Mouse (Mus musculus) intestine, embryonic 16.5 days (tissue): ENCODE results near the gene Eefsec. TPM values are rescaled to one million over a fixed set of nuclear protein-coding genes. Genes with fewer than 3 reads are reported as not detected.

Experiments
- ATAC-seq: fragments of 200-750 bp; cut with Nextera tagmentation; 2 replicates; pipeline ENCODE4 v1.8.0; 2017; ENCODE audit warnings: moderate TSS enrichment, moderate library complexity
- H3K27ac ChIP-seq: fragments of 300-500 bp; sonication (generic); 2 replicates; pipeline ENCODE4 v1.5.1; 2014; ENCODE audit warnings: mild to moderate bottlenecking, low read length
- H3K27me3 ChIP-seq: fragments of 300-500 bp; sonication (generic); replicated peaks from 2 replicates; pipeline ENCODE4 v1.6.1; 2014; ENCODE audit warnings: low read length, control low read depth, mixed read lengths; ENCODE audit not compliant: control insufficient read depth, insufficient read depth
- H3K36me3 ChIP-seq: fragments of 300-500 bp; sonication (generic); 2 replicates; pipeline ENCODE4 v1.6.1; 2014; ENCODE audit warnings: low read length, control low read depth; ENCODE audit not compliant: control insufficient read depth, insufficient read depth
- H3K4me1 ChIP-seq: fragments of 300-500 bp; sonication (generic); 2 replicates; pipeline ENCODE4 v1.6.1; 2014; ENCODE audit warnings: low read length, control low read depth, mixed read lengths; ENCODE audit not compliant: control insufficient read depth, insufficient read depth
- H3K4me2 ChIP-seq: fragments of 300-500 bp; sonication (generic); 2 replicates; pipeline ENCODE4 v1.6.1; 2014; ENCODE audit warnings: low read depth, low read length, control low read depth
- H3K4me3 ChIP-seq: fragments of 300-500 bp; sonication (generic); 2 replicates; pipeline ENCODE4 v1.5.1; 2014; ENCODE audit warnings: mild to moderate bottlenecking, low read length
- H3K9ac ChIP-seq: fragments of 300-500 bp; sonication (generic); 2 replicates; pipeline ENCODE4 v1.6.1; 2014; ENCODE audit warnings: low read depth, low read length
- H3K9me3 ChIP-seq: fragments of 300-500 bp; sonication (generic); 2 replicates; pipeline ENCODE4 v1.6.1; 2016; ENCODE audit warnings: low read length, control low read depth; ENCODE audit not compliant: control insufficient read depth
- WGBS: fragments of 180-500 bp; shearing (Covaris S2); extraction: QIAGEN DNeasy Blood & Tissue Kit; methylation state at CpG from one replicate; pipeline ENCODE4 v1.1.7; 2014; 5-methylcytosine and 5-hydroxymethylcytosine counted together
- polyA plus RNA-seq: library from polyadenylated mRNA; unstranded; fragments of >200 nt; fragmentation: Nextera tagmentation; extraction: Ambion mirVana; gene quantifications from 2 replicates; pipeline ENCODE4 v1.2.1, GENCODE M21; 2015

The Eefsec gene
- polyA plus RNA-seq, 1 experiment from 2014 or later: 34.4 TPM

DNA sequence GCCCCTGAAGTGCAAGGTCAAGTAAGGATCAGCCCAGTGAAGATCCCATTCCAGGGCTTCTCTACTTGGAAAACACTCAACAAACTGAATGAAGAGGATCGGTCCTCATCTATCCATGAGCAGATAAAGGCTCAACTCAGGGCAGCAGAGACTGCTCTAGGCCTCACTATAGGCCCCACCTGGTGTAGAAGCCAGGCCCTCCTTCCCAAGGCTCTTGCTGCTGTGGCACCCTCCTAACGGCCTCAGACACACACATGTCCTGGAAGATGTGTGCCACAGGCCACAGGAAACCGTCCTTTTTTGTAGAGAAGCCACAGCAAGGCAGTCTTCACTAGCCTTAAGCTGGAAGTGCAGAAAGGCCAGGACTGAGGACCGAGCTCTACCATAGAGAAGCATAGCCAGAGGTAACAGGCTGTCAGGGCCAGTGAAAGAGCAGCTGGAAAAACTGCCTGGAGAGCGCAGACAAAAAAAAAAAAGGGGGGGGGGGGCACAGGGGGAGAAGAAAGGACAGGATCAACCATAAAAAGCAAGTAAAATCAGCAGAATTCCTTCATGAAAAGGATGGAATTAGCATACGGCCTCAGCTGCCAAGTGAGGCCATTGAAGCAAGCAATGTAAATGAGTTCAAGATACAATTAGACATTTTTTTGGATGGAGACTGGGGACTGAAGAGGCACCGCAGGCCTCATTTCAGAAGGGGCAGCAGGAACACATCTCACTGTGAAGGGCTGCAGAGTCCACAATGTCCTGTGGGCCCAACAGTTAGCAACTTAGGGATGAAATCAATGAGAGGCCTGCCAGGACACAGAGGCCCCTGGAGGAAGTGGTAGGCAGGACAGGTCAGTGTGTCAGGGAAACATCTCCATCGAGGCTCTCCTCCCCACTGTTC lies 58.3 kb downstream of the Eefsec start:
- H3K27ac ChIP-seq: peak overlapping the region; percentile 81
- H3K27me3 ChIP-seq: no peaks in the 10 kb centered on the region
- no peak overlapping the region for H3K4me2 ChIP-seq
- no peak overlapping the region for H3K4me3 ChIP-seq
- H3K4me1 ChIP-seq: peaks cover 14% of the 10 kb centered on the region
- H3K9ac ChIP-seq: no peak overlapping the region
- peak; percentile 22; the same call in 1 of the 2 replicates for ATAC-seq
- no peaks in the 10 kb centered on the region for H3K9me3 ChIP-seq
- 64% methylated on average over 8 of the region's 8 CpGs for WGBS
- no peaks in the 10 kb centered on the region for H3K36me3 ChIP-seq

DNA sequence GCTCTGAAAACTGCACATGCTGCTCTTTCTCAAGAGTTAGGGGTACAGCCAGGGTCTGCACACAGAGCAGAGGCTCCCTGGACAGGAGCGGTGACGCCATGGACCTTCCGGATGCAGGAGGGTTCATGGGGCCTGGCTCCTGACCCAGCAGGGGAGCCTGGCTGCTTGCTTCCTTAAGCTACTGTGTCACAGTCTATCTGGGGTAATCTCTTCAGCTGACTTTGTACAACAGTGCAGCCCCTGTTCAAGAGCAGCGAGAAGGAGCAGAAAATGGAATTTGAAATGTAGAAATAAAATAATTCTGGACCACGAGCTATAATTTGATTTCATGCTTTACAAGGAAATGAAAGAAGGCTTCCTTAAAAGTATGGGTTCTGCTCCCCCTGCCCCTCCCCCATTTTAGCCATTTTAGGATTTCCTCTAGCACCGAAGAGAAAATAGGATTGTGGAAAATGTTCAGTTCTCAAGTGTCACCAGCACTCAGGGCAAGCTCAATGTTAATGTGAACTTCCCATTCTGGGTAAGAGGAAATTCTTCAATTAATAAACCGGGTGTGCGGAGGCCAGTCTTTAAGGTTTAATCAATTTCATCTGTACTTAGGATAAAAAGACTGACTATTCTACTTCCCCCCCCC lies 61.8 kb downstream of the Eefsec start:
- H3K4me2 ChIP-seq: 0 out of 2 replicates have a peak overlapping the region, but pooled peaks have one; percentile 14
- peak overlapping the region; percentile 63 for H3K27ac ChIP-seq
- ATAC-seq: peak; percentile 26
- H3K36me3 ChIP-seq: no peaks in the 10 kb centered on the region
- 59% methylated on average over 8 of the region's 8 CpGs for WGBS
- H3K4me1 ChIP-seq: peaks cover 14% of the 10 kb centered on the region
- no peak overlapping the region for H3K4me3 ChIP-seq
- no peak overlapping the region for H3K9ac ChIP-seq
- no peaks in the 10 kb centered on the region for H3K9me3 ChIP-seq
- no peaks in the 10 kb centered on the region for H3K27me3 ChIP-seq

- no peaks in the 10 kb centered on the region for H3K36me3 ChIP-seq
- H3K4me1 ChIP-seq: peaks cover 12% of the 10 kb centered on the region
- H3K4me2 ChIP-seq: no peak overlapping the region
- H3K4me3 ChIP-seq: no peak overlapping the region
- H3K9ac ChIP-seq: no peak overlapping the region
- peak overlapping the region; percentile 63 for H3K27ac ChIP-seq
- no peaks in the 10 kb centered on the region for H3K27me3 ChIP-seq
- H3K9me3 ChIP-seq: no peaks in the 10 kb centered on the region
- ATAC-seq: peak; percentile 82
These were observed 62.6 kb downstream of the Eefsec start for GRCm38 (mm10) chr6:88383734-88384133.

GRCm38 (mm10) chr6:88379756-88380155 lies 66.6 kb downstream of the Eefsec start:
- WGBS: 55% methylated on average over 3 of the region's 3 CpGs
- Histone ChIP-seq H3K4me1 (peaks cover 9% of the 10 kb centered on the region), H3K4me3 (no peak overlapping the region), H3K9me3 (no peaks in the 10 kb centered on the region), H3K27me3 (no peaks in the 10 kb centered on the region), H3K9ac (no peak overlapping the region), H3K27ac (no peak overlapping the region), H3K36me3 (no peaks in the 10 kb centered on the region), H3K4me2 (no peak overlapping the region)
- no peak for ATAC-seq

GRCm38 (mm10) chr6:88378829-88379228 lies 67.5 kb downstream of the Eefsec start:
- Histone ChIP-seq H3K4me1 (peaks cover 4% of the 10 kb centered on the region), H3K4me3 (no peak overlapping the region), H3K36me3 (no peaks in the 10 kb centered on the region), H3K4me2 (no peak overlapping the region), H3K27ac (no peak overlapping the region), H3K9ac (no peak overlapping the region), H3K27me3 (no peaks in the 10 kb centered on the region), H3K9me3 (no peaks in the 10 kb centered on the region)
- WGBS: 79% methylated on average over 1 of the region's 1 CpGs
- no peak for ATAC-seq

- WGBS: 60% methylated on average over 7 of the region's 7 CpGs
- H3K27me3 ChIP-seq: no peaks in the 10 kb centered on the region
- no peak overlapping the region for H3K4me2 ChIP-seq
- H3K9me3 ChIP-seq: no peaks in the 10 kb centered on the region
- ATAC-seq: no peak
- H3K27ac ChIP-seq: no peak overlapping the region
- no peak overlapping the region for H3K4me3 ChIP-seq
- no peaks in the 10 kb centered on the region for H3K36me3 ChIP-seq
- H3K4me1 ChIP-seq: peaks cover 10% of the 10 kb centered on the region
- no peak overlapping the region for H3K9ac ChIP-seq
These were observed 72.1 kb downstream of the Eefsec start for GRCm38 (mm10) chr6:88374247-88374646.

DNA sequence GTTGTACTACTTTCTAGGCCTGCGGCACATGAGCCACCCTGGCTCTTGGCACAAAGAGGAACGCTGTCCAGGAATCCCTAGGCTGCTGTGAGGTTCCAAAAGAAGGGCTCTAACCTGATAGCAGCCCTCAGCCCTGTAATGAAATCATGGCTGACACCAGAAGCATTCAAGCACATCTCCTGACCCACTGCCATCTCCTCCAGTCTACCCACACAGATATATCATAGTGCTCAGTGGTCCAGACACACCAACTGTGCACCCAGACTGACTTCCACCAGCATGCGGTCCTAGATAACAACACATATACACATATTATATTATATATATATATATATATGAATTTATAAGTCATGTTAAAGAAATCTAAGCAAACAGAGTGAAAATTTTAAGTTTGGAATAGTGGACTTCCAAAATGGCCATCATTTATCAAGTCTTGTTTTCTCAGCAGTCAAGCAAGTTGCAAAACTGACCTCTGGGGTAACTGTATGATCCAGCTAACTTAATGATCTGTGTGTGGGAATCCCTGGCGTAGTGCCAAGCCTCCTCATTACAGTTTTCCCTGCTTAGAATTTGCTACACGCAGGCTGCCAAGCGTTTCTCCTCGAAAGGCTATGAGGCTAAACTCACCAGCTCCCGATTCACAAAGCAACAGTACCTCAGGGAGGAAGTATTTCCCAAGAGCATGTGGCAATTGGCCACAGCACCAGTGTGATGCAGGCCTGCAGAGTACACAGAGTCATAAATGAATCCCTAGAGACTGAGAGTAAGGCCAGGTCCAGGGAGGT lies 76.3 kb downstream of the Eefsec start:
- no peak overlapping the region for H3K27ac ChIP-seq

GRCm38 (mm10) chr6:88363475-88364012 lies 82.8 kb downstream of the Eefsec start:
- ATAC-seq: peak; percentile 81
- no peaks in the 10 kb centered on the region for H3K27me3 ChIP-seq
- no peaks in the 10 kb centered on the region for H3K36me3 ChIP-seq
- H3K9ac ChIP-seq: no peak overlapping the region
- H3K27ac ChIP-seq: no peak overlapping the region
- H3K9me3 ChIP-seq: no peaks in the 10 kb centered on the region
- WGBS: 28% methylated on average over 1 of the region's 1 CpGs
- H3K4me3 ChIP-seq: no peak overlapping the region
- no peak overlapping the region for H3K4me2 ChIP-seq
- H3K4me1 ChIP-seq: 0 out of 2 replicates have a peak, but pooled peaks cover 2% of the 10 kb centered on the region

More for the DNA sequence above, 76.3 kb downstream of the Eefsec start:
- peaks cover 10% of the 10 kb centered on the region for H3K4me1 ChIP-seq
- WGBS: 66% methylated on average over 8 of the region's 8 CpGs
- no peaks in the 10 kb centered on the region for H3K27me3 ChIP-seq
- no peaks in the 10 kb centered on the region for H3K9me3 ChIP-seq
- no peak overlapping the region for H3K4me3 ChIP-seq
- H3K36me3 ChIP-seq: no peaks in the 10 kb centered on the region
- no peak for ATAC-seq
- H3K4me2 ChIP-seq: no peak overlapping the region
- H3K9ac ChIP-seq: no peak overlapping the region

GRCm38 (mm10) chr6:88361096-88361495 lies 85.2 kb downstream of the Eefsec start:
- H3K4me2 ChIP-seq: no peak overlapping the region

More at GRCm38 (mm10) chr6:88361096-88361495, 85.2 kb downstream of the Eefsec start:
- Histone ChIP-seq H3K9me3 (no peaks in the 10 kb centered on the region), H3K9ac (no peak overlapping the region), H3K4me3 (no peak overlapping the region), H3K36me3 (no peaks in the 10 kb centered on the region), H3K27ac (no peak overlapping the region), H3K27me3 (no peaks in the 10 kb centered on the region), H3K4me1 (0 out of 2 replicates have a peak, but pooled peaks cover 5% of the 10 kb centered on the region)
- no peak for ATAC-seq
- 71% methylated on average over 1 of the region's 1 CpGs for WGBS
